Mouse (Mus musculus): ENCODE results near the gene Aatf.

DNA sequence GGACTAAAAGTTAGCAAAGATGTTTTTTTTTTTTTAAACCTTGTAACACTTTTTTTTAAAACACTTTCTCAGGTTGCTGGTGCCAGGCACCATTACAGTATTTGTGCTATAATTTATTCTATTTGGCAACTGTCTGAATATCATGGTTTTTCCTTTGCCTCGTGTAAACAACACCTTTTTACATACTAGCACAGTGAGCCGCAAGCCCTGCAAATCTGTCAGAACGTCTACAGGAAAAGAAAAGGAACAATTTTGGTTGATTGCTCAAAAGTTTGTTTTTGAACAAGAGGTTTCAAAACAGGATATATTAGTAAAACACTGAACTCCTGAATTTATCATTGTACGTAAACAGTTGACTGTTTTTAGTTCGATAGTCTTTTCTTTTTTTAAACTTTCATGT lies 4.9 kb upstream of the Aatf start:
- TF ChIP-seq CTCF (IDR thresholded peaks at IDR 0.05; ENCODE audit: extremely low read depth, insufficient read depth, low read length): no peak
- TF ChIP-seq POLR2A (IDR thresholded peaks at IDR 0.05; ENCODE audit: extremely low read depth, insufficient read depth, low read length): no peak
